Mouse (Mus musculus) retina, postnatal 1 day (tissue): ENCODE results near the gene Hist2h2bb.

Source experiments
- DNase-seq: peaks from one replicate; pipeline ENCODE4 v3.0.0-alpha.2; 2012

Hist2h2bb gene

GRCm38 (mm10) chr3:96309441-96309840 is 39.9 kb downstream of the Hist2h2bb start:
- DNase-seq: no peak

DNA sequence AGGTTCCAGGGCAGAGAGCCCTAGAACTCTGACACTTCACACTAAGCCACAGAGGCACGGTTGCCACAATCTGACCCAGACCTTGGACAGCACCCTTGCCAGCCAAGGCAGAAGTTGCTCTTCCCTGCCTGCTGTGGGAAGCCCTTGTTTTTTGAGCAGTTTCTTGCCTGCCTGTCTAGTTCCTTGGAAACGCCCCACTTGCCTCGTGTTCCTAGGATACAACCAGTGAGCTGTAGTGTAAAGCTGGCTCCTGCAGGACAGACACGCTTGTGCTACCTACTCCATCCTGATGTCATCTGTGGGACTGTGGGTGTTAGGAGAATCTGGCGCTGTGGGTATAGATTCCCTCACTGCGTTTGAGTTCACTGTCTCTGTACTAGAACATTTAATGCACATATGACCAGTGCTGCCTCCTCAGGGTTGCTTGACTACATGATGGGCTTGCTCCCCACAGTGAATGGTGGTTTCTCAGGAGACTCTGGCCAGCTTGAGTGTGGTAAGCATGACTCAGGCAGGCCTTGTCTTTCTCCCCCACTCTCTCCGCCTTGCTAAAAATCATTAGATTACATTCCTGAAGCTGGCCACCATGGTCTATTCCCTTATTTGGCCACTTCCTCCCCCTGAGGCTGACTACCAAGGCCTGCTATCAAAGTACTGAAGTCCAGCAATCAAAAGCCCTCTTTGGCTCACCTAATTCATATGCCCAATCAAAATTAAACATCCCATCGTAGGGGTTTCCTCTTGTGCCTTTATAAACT is 43.0 kb downstream of the Hist2h2bb start:
- no peak for DNase-seq
